Mouse (Mus musculus) embryonic facial prominence, embryonic 12.5 days (tissue): ENCODE measurements around the gene Usp39. TPM values are rescaled to one million over a fixed set of nuclear protein-coding genes. Genes with fewer than 3 reads are reported as not detected.

ENCODE experiments used
- ATAC-seq: fragments of 200-750 bp; cut with Nextera tagmentation; 2 replicates; pipeline ENCODE4 v1.8.0; 2017; ENCODE audit not compliant: insufficient number of reproducible peaks, insufficient read depth, low FRiP score, low TSS enrichment
- H3K27ac ChIP-seq: fragments of 300-500 bp; sonication (generic); 2 replicates; pipeline ENCODE4 v1.5.1; 2016; ENCODE audit warnings: mild to moderate bottlenecking
- H3K27me3 ChIP-seq: fragments of 300-500 bp; sonication (generic); 2 replicates; pipeline ENCODE4 v1.6.1; 2016; ENCODE audit warnings: mild to moderate bottlenecking, moderate library complexity
- H3K36me3 ChIP-seq: fragments of 300-500 bp; sonication (generic); 2 replicates; pipeline ENCODE4 v1.6.1; 2016; ENCODE audit warnings: mild to moderate bottlenecking
- H3K4me1 ChIP-seq: fragments of 300-500 bp; sonication (generic); 2 replicates; pipeline ENCODE4 v1.6.1; 2016
- H3K4me2 ChIP-seq: fragments of 300-500 bp; sonication (generic); replicated peaks from 2 replicates; pipeline ENCODE4 v1.6.1; 2016; ENCODE audit warnings: mild to moderate bottlenecking, moderate library complexity
- H3K4me3 ChIP-seq: fragments of 300-500 bp; sonication (generic); 2 replicates; pipeline ENCODE4 v1.5.1; 2016; ENCODE audit warnings: mild to moderate bottlenecking
- H3K9ac ChIP-seq: fragments of 300-500 bp; sonication (generic); 2 replicates; pipeline ENCODE4 v1.6.1; 2016; ENCODE audit warnings: mild to moderate bottlenecking, moderate library complexity
- H3K9me3 ChIP-seq: fragments of 300-500 bp; sonication (generic); 2 replicates; pipeline ENCODE4 v1.6.1; 2016; ENCODE audit warnings: mild to moderate bottlenecking, moderate library complexity
- WGBS: fragments of 180-500 bp; shearing (Covaris S2); methylation state at CpG from one replicate; pipeline ENCODE4 v1.1.7; 2016; 5-methylcytosine and 5-hydroxymethylcytosine counted together
- polyA plus RNA-seq: library from polyadenylated mRNA; unstranded; fragments of >200 nt; fragmentation: Nextera tagmentation; extraction: Ambion mirVana; gene quantifications from 2 replicates; pipeline ENCODE4 v1.2.1, GENCODE M21; 2016

Usp39 gene
- polyA plus RNA-seq, 1 experiment from 2014 or later, result 64.5 TPM

GRCm38 (mm10) chr6:72347166-72347941, 2.4 kb upstream of the Usp39 start, which contains the start of gene 0610030E20Rik:
Gene 0610030E20Rik, plus strand, starts transcription at chr6:72347317.
- H3K9ac ChIP-seq, result peak within 1 kb of the TSS; percentile 94
- under 1% methylated on average over 72 of the region's 72 CpGs for WGBS
- peak within 1 kb of the TSS; percentile 78 for H3K4me2 ChIP-seq
- H3K4me1 ChIP-seq, result peaks cover 29% of the 10 kb centered on the region
- peak within 1 kb of the TSS; percentile 92 for H3K27ac ChIP-seq
- H3K4me3 ChIP-seq, result peak within 1 kb of the TSS; percentile 68
- H3K27me3 ChIP-seq, result no peaks in the 10 kb centered on the region
- H3K36me3 ChIP-seq, result peaks cover 16% of the 10 kb centered on the region
- no peaks in the 10 kb centered on the region for H3K9me3 ChIP-seq
- ATAC-seq, result peak; percentile 39

- Histone ChIP-seq H3K9ac (no peak overlapping the region), H3K4me1 (peaks cover 21% of the 10 kb centered on the region), H3K27me3 (no peaks in the 10 kb centered on the region), H3K36me3 (peaks cover 16% of the 10 kb centered on the region), H3K4me3 (no peak overlapping the region), H3K27ac (no peak overlapping the region), H3K4me2 (peak overlapping the region; percentile 78; the same call in 1 of the 2 replicates), H3K9me3 (no peaks in the 10 kb centered on the region)
- 77% methylated on average over 4 of the region's 4 CpGs for WGBS
- no peak for ATAC-seq
These were observed 1.3 kb upstream of the Usp39 start for GRCm38 (mm10) chr6:72346261-72346660.

GRCm38 (mm10) chr6:72345633-72346032, 649 bp upstream of the Usp39 start:
- 52% methylated on average over 6 of the region's 6 CpGs for WGBS
- Histone ChIP-seq H3K4me3 (peak overlapping the region; percentile 89), H3K9me3 (no peaks in the 10 kb centered on the region), H3K27me3 (no peaks in the 10 kb centered on the region), H3K4me1 (peaks cover 21% of the 10 kb centered on the region), H3K9ac (peak overlapping the region; percentile 91; the same call in 1 of the 2 replicates), H3K4me2 (peak overlapping the region; percentile 94), H3K27ac (no peak overlapping the region), H3K36me3 (peaks cover 13% of the 10 kb centered on the region)
- ATAC-seq, result no peak

- peak overlapping the region; percentile 94 for H3K4me2 ChIP-seq
- peaks cover 13% of the 10 kb centered on the region for H3K36me3 ChIP-seq
- WGBS, result under 1% methylated on average over 42 of the region's 42 CpGs
- no peak overlapping the region for H3K27ac ChIP-seq
- H3K9ac ChIP-seq, result peak overlapping the region; percentile 91
- peaks cover 21% of the 10 kb centered on the region for H3K4me1 ChIP-seq
- H3K9me3 ChIP-seq, result no peaks in the 10 kb centered on the region
- H3K4me3 ChIP-seq, result peak overlapping the region; percentile 89
- no peak for ATAC-seq
- no peaks in the 10 kb centered on the region for H3K27me3 ChIP-seq
These were observed 449 bp downstream of the Usp39 start for GRCm38 (mm10) chr6:72344396-72345073.

- H3K4me1 ChIP-seq, result peaks cover 12% of the 10 kb centered on the region
- H3K27me3 ChIP-seq, result no peaks in the 10 kb centered on the region
- WGBS, result 49% methylated on average over 2 of the region's 2 CpGs
- H3K36me3 ChIP-seq, result peaks cover 41% of the 10 kb centered on the region
- no peak overlapping the region for H3K9ac ChIP-seq
- H3K27ac ChIP-seq, result no peak overlapping the region
- no peaks in the 10 kb centered on the region for H3K9me3 ChIP-seq
- no peak for ATAC-seq
- H3K4me3 ChIP-seq, result no peak overlapping the region
- no peak overlapping the region for H3K4me2 ChIP-seq
These were observed 4.5 kb downstream of the Usp39 start for GRCm38 (mm10) chr6:72340481-72340880.

- H3K4me2 ChIP-seq, result no peak overlapping the region
- no peaks in the 10 kb centered on the region for H3K4me1 ChIP-seq
- H3K27ac ChIP-seq, result no peak overlapping the region
- no peak overlapping the region for H3K9ac ChIP-seq
- WGBS, result 68% methylated on average over 5 of the region's 5 CpGs
- H3K27me3 ChIP-seq, result no peaks in the 10 kb centered on the region
- peaks cover 84% of the 10 kb centered on the region for H3K36me3 ChIP-seq
- H3K4me3 ChIP-seq, result no peak overlapping the region
- no peaks in the 10 kb centered on the region for H3K9me3 ChIP-seq
- ATAC-seq, result no peak
These were observed 11.9 kb downstream of the Usp39 start for GRCm38 (mm10) chr6:72333111-72333510.

- WGBS, result 86% methylated on average over 4 of the region's 4 CpGs
- no peaks in the 10 kb centered on the region for H3K4me1 ChIP-seq
- no peaks in the 10 kb centered on the region for H3K27me3 ChIP-seq
- H3K4me2 ChIP-seq, result no peak overlapping the region
- H3K9me3 ChIP-seq, result no peaks in the 10 kb centered on the region
- H3K9ac ChIP-seq, result no peak overlapping the region
- H3K4me3 ChIP-seq, result no peak overlapping the region
- no peak for ATAC-seq
- H3K27ac ChIP-seq, result no peak overlapping the region
- peaks cover 81% of the 10 kb centered on the region for H3K36me3 ChIP-seq
These were observed 14.9 kb downstream of the Usp39 start for GRCm38 (mm10) chr6:72330133-72330532.

- H3K4me3 ChIP-seq, result no peak overlapping the region
- no peaks in the 10 kb centered on the region for H3K27me3 ChIP-seq
- H3K4me2 ChIP-seq, result no peak overlapping the region
- H3K4me1 ChIP-seq, result no peaks in the 10 kb centered on the region
- WGBS, result 90% methylated on average over 5 of the region's 5 CpGs
- H3K27ac ChIP-seq, result no peak overlapping the region
- peaks cover 84% of the 10 kb centered on the region for H3K36me3 ChIP-seq
- ATAC-seq, result no peak
- no peak overlapping the region for H3K9ac ChIP-seq
- no peaks in the 10 kb centered on the region for H3K9me3 ChIP-seq
These were observed 16.0 kb downstream of the Usp39 start for GRCm38 (mm10) chr6:72329019-72329418.

- Histone ChIP-seq H3K4me2 (no peak overlapping the region), H3K9ac (no peak overlapping the region), H3K4me3 (no peak overlapping the region), H3K4me1 (no peaks in the 10 kb centered on the region), H3K9me3 (no peaks in the 10 kb centered on the region), H3K27ac (no peak overlapping the region), H3K27me3 (no peaks in the 10 kb centered on the region), H3K36me3 (peaks cover 88% of the 10 kb centered on the region)
- 73% methylated on average over 6 of the region's 6 CpGs for WGBS
- no peak for ATAC-seq
These were observed 18.7 kb downstream of the Usp39 start for GRCm38 (mm10) chr6:72326274-72326673.

GRCm38 (mm10) chr6:72323786-72324508, 21.0 kb downstream of the Usp39 start:
- no peaks in the 10 kb centered on the region for H3K4me1 ChIP-seq
- no peak for ATAC-seq
- H3K4me3 ChIP-seq, result no peak overlapping the region
- no peaks in the 10 kb centered on the region for H3K27me3 ChIP-seq
- no peaks in the 10 kb centered on the region for H3K9me3 ChIP-seq
- H3K36me3 ChIP-seq, result peaks cover 88% of the 10 kb centered on the region
- no peak overlapping the region for H3K4me2 ChIP-seq
- 91% methylated on average over 6 of the region's 6 CpGs for WGBS
- H3K27ac ChIP-seq, result no peak overlapping the region
- no peak overlapping the region for H3K9ac ChIP-seq

- Histone ChIP-seq H3K4me1 (no peaks in the 10 kb centered on the region), H3K9me3 (no peaks in the 10 kb centered on the region), H3K9ac (no peak overlapping the region), H3K4me3 (no peak overlapping the region), H3K36me3 (peaks cover 89% of the 10 kb centered on the region), H3K27ac (no peak overlapping the region), H3K4me2 (no peak overlapping the region), H3K27me3 (no peaks in the 10 kb centered on the region)
- 87% methylated on average over 3 of the region's 3 CpGs for WGBS
- ATAC-seq, result no peak
These were observed 22.0 kb downstream of the Usp39 start for GRCm38 (mm10) chr6:72322936-72323335.
